Mouse (Mus musculus) Muller cell, postnatal 12 days (primary cell): ENCODE data around the gene Hc.

Experiments
- DNase-seq: peaks from one replicate; pipeline ENCODE4 v3.0.0-alpha.2; 2015; ENCODE audit errors: inconsistent ontology term

Gene Hc

DNA sequence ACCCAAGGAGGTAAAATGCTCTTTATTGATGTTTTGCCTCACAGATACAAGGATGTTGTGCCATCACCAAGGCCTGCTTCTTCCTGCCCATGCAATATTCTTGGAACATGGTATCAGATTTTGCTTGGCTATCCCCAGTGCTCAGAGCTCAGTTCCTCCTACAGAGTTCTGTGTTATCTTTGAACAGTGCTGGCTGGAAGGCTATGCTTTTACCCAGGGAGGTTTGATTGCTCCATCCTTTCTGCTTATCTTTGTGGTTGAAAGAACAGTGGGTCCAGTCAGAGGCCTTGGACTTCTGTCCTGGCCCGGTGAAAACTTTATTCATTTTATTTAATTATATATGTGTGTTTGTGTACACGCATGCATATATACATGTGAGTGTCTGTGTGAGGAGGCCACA lies 83.0 kb downstream of the Hc start:
- DNase-seq, result no peak

DNA sequence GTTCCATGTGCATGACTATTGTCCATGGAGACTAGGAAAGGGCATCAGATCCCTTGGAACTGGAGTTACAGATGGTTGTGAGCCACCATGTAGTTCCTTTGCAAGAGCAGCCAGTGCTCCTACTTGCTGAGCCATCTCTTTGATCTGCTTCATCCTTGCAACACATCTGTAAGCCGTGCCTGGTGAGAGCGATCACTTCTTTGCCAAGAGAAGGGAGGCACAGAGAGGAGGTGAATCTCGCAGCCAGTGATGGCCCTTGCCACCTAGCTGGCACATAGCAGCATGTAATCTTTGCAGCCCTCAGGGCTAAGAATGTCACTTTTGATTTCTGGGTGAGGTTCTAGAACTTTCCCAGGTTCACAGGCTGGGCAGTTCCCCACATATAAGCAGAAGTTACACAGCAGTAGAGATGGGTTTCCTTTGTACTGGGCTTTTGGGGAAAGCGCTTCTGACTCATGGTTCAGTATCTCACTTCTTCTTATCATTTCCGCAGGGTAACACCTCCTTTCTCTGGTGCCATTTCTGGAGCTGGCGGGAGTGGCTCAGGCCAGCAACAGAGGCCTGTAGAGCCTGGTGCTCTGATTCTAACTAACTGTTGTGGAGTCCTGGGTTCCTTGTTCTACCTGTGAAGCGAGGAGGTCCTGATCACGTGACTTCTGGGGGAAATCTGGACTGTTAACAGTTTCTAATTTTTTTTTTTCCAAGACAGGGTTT lies 84.1 kb downstream of the Hc start:
- DNase-seq, result no peak

DNA sequence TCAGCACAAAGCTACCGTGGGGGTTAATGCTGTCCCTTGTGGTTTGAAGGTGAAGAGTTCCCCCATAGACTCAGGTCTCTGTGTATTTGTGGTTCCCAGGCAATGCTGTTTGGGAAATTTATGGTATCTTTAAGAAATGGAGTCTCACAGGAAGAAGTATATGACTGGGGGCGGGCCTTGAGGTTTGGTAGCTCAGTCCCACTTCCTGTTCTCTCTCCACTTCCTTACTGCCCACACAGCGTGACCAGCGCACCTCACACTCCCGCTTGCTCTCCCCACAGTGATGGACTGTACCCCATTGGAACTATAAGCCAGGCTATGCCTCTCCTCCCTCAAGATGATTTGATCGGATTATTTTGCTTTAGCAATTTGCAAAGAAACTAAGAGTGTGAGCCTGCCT lies 84.8 kb downstream of the Hc start:
- DNase-seq, result no peak

DNA sequence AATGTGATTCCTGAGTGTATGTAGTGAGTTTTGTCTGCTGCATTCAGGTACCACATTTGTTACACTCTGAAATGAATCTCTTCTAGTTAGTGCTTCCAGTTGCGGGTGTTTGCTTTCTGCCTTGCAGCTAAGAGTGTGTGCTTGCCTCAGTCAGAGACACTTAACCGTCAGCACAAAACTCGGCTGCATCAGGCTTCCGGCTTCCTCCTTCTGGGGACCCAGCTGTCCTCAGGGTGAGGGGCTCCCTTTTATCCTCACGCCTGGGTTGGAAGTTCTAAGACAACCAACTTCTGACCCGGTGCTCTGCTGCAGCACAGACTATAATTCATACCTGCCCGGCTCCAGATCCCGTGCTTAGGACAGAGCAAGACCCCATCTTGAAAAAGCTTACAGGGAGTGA lies 88.2 kb downstream of the Hc start:
- no peak for DNase-seq

DNA sequence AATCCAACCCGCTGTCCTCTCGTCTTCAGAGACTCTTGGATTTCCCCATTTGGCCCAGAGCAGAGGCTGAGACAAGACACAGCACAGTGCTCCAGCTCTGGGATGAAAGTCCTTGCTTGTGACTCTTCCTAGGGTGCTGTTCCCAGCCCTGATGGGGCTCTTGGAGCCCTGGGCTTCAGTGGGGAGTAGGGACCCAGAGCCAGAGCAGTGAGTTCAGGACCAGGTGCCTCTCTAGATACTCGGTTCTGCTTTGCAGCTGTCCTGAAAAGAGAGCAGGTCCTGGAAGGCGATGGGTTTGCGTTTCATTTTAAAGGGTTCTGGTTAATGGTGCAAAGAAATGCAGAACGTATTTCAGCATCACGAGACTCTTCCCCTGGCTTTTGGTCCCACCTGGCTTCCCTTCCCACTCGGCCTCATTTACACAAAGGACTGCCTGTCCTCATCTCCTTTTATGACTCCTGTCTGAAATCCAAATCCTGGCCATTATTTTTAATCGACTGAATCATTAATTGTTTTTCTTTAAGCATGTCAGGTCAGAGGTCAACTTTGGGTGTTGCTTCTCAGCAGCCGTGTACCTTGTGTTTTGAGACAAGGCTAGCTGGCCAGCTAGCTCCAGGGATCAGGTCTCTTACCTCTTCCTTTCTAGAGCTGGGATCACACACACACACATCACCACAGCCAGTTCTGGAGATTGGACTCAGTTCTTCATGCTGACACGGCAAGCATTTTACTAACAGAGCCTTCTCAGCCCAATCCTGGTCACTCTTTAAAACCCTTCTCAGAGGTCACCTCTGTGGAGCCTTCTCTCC lies 90.0 kb downstream of the Hc start:
- DNase-seq, result no peak

DNA sequence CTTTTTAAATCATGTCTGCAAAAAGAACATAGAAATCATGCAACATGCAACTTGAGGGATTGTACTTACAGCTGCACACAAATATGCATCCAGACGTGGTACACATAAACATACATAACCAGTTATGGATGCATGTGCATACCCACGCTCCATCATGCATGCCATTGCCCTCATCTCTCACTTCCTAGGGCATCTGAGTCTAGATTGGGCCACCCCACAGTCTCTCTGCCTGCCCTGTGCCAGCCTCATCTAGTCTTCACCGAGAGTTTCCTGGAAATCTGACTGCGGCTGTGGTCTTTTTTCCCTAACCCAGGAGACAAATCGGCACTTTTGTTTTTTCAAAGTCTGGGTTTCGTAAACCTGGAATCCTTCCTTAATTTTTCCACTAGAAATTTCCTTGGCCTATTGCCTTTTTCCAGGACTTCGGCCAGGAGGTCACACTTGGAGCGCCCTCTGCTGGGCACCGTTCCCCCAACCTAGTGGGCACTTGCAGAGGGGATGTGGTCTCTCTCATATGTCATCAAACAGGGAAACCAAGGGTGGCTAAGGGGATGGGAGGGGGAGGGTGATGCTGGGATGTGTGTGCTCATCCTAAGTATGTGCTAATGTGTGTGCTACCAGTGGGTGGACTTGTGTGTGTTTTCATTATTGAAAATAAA lies 91.0 kb downstream of the Hc start:
- DNase-seq, result peak; percentile 69

DNA sequence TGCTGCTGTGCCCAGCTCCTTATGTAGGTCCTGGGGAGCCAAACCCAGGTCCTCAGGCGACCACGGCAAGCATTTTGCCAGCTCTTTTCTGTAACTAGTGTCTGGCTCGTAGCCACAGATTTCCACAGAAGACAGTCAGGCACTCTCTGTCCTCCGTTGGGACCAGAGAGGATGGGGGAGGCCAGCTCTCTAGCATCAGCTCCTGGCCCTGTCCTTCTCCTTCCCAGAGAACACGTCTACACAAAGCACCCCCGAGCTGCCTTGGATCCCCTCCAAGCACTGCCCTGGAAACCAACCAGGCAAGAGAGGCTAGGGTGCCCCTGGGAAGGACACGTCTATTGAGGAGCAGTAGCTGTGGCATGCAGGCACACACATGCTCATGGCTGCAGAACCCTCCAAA lies 92.1 kb downstream of the Hc start:
- DNase-seq, result no peak

DNA sequence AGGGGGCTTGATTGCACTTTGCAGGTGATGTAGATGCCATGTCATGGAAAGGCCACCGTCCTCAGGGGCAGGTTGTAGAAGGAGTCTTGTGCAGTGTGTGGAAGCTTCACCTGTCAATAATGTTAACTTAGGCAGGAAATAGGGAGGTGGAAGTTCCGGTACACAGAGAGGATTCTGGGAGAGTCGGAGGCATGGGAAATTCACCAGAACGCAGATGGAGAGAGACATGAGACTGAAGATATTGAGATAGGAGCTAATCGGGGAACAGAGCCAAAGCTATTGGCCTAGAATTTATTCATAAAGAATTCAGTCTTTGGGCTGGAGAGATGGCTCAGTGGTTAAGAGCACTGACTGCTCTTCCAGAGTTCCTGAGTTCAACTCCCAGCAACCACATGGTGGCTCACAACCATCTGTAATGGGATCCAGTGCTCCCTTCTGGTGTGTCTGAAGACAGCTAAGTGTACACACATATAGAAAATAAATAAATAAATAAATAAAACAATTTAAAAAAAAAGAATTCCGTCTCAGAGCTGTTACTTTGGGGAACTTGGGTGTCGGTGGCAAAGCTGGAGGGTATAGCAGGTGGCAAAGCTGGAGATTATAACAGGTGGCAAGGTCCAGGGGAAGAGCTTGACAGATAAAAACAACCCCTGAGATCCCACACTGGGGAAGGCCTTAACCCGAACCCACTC lies 94.8 kb downstream of the Hc start:
- no peak for DNase-seq

DNA sequence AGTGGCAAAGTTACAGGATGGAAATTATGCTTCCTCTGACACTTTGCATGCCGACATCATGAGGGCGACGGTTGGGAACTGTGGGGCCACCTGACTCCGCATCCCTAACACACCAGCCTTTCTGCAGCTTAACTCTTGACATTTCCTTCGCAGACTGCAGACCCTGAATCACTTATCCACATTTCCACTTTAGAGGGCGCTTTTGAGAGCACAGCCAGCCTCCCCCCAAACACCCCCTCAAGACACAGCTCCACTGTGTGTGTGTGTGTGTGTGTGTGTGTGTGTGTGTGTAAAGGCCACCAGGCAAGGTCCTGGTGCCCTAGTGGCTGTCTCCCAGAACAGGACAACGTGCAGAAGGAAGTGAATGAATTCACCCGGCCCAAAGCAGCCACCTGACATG lies 95.4 kb downstream of the Hc start:
- no peak for DNase-seq

DNA sequence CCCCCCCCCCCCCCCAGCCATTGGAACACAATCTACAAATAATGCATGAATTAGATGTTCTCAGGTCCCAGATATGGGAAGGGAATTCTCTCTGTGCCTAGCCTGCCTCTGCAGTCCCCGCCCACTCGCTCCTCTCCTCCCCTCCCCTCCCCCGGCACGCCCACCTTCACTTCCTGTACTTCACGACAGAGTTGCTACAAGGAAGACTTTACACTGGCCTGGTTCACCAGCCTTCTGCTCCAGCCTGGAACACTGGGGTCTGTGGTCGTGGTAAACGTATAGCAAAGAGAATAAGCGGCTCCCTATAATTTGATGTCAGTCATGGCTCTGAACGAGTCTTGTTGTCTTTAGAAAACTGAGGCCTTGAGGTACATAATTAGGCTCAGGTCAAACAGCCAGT lies 95.9 kb downstream of the Hc start:
- no peak for DNase-seq

DNA sequence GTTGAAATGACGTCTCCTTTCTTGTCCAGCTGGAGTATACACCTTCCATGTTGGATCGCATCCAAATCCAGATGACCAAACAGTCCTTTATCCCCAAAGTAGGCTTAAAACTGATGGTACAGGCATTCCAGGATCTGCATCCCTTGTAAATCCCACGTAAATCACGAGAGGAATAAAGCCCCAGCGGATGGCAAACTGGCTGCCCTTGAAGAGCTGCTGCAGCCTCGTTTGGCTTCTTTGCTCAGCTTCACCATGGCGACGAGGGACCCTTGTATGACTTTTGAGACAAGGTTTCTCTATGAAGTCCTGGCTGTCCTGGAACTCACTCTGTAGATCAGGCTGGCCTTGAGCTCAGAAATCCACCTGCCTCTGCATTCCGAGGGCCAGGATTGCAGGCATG lies 96.6 kb downstream of the Hc start:
- DNase-seq, result no peak

DNA sequence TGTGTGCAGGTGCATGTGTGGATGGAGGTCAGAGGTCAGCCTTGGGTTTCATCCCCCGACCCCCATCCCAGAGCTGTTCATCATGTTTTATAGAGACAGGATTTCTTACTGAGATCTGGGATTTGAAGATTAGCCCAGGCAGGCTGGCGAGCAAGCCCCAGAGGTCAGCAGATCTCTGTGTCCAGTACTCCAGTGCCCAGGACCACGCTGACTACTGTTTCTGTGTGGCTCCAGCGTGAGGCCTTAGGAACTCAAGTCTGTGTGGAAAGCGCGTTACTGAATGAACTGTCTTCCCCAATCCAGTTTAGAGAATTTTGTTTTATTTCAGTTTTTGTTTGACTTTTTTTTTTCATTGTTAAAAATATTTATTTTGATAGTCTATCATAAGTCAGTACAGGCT lies 97.0 kb downstream of the Hc start:
- DNase-seq, result no peak

DNA sequence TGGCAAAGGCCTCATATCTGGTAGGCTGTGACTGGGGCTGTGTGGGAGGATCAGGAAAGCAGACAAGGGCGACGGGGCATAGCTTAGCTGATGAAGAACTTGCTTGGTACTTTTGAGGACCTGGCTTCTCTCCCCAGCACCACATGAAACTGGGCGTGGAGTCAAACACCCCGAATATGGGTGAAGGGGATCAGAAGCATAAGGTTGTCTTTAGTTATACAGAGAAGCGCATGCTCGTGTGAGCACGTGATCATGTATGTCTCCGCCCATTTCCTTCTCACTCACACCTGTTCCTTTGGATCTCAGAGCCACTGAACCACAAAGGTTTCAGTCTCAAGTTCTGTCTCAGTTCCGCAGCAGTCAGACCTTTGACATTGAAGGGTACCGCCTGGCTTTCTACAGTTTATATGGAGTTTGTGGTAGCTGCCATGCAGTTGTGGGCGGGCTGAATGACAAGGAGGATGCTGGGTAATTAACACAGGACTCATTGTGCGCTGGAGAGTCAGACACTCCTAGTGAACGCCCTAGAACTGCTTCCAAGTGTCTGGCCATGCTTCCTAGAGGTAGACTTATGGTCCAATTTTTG lies 97.8 kb downstream of the Hc start:
- no peak for DNase-seq

DNA sequence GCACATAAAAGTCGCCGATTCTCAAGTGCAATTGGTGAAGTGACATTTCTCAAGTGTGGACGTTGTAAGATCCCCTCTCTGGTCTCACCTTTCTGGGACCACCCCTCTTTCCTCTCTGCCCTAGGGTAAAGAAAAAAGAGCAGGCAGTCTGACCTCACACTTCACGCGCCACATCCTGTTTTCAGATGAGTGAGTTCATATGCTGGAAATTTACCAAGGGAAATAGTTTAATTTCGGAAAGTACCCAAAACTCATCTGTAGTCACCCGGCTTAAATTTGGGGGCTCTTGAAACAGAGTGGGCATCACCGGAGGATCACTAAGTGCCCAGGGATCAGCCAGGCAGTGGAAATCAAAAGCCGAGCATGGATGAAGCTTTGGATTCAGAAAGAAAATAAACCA lies 98.3 kb downstream of the Hc start:
- no peak for DNase-seq

DNA sequence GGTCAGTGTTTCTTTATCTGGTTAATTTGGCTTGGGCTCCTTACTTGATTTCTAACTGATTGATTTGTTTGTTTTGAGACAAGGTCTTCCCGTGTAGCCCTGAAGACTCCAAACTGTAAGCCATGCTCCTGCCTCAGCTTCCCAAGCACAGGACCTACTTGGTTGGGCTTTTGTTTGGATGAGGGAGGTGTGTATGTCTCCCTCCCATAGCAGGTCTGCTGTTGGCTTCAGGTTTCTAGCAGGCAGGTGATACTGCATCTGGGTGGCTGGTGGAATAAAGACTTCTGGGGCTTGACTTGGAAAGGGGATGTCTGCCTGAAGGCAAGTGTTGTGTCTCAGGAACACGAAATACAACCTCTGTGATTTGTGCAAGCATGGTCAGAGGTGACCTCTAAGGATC lies 99.0 kb downstream of the Hc start:
- no peak for DNase-seq

DNA sequence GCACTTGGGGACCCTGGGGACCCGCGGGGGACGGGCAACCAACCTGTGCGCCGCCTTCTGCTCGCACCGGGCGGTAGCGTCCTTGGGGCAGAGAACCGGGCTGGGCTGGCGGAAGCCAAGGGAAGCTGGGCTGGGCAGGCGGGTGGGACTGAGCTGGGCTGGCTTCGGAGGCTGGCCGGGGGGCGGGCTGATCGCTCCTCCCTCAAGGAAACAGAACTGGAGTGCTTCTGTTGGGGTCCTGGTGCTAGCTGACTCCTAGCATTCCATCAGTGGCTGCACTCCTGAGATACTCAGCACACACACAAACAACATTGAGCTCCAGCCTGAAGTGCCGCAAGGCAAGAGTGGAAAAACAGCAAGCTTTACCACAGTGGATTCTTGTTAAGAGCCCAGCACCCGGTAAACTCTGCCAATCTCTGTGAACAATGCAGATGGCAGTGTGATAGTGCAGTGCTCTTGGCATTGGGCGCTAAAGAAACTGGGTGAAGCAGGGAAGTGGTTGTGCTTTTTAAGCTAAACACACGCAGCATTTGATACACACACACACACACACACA lies 99.7 kb downstream of the Hc start, which contains the start of gene Traf1:
Traf1 (minus strand) TSS at position 292 of the 556 bp plus-strand sequence.
- peak; percentile 22 for DNase-seq

DNA sequence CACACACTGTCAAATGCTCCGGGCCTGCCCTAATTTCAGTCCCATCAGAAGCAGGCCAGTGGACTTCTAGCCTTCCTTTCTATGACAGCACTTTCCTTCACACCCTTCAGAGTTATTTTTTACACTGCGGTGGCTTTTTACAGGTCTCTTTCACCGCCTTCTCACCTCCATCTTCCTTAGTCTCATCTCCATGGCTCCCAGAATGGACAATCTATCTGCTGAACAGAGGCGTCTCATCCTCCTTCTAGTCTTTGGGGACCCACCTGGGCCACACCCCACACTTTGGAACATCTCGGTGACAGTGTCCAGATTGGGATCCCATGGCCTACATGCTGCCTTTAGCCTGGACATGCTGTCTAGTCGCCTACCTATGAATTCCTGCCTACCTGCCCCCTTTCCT lies 100.3 kb downstream of the Hc start:
- no peak for DNase-seq

DNA sequence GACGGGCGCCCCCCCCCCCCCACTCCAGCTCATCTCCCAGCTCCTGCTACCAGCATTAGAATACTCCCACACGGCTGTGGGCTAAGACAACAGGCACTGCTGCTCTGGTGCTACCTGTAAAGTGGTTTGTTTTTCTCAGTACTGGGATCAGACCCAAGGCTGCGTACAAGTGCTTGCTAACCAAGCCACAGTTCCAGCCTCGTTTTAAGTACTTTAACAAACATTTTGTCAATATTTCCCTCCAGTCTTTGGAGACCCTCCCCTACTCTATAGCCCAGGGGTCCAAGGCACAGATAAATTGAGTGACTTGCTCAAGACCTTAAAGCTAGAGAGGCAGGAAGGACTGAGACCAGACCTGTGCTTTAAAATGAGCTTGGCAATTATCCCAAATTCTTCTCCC lies 100.8 kb downstream of the Hc start:
- DNase-seq, result no peak

DNA sequence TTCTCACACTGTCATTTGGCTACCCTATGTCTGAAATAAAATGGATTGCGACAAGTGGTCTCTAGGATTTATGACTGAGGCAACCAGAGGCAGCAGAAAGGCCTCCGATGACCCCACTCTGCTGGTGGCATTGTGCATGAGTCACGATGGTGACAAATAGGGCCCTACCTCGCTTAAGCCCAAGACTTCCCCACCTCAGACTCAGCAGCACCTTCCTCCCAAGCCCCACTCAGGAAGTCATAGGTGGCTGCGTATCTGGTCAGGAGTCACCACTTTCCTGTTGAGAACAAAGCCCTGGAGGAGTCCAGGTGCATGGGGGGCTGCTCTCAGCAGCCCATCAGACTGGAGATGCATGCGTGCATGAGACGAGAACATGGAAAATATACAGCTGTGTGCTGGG lies 102.7 kb downstream of the Hc start:
- DNase-seq, result no peak

DNA sequence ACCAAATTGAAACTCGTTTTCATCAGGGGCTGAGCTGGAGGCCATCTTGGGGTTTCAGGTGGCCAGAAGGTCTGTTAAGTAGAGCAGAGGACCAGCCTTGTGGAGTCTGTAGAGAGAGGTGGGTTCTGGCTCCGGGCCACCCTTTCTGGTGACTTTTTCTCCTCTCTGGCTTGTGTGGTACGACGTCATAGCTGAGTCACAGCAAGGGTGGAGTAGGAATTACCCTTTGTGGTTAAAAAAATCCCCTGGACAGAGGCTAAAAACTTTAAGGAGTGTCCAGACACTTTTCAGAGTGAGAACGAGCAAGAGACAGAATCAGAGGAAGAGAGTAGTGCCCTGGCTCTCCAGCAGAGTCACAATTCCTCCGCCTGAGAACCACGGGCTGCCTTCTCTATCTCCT lies 103.2 kb downstream of the Hc start:
- DNase-seq, result peak; percentile 32

DNA sequence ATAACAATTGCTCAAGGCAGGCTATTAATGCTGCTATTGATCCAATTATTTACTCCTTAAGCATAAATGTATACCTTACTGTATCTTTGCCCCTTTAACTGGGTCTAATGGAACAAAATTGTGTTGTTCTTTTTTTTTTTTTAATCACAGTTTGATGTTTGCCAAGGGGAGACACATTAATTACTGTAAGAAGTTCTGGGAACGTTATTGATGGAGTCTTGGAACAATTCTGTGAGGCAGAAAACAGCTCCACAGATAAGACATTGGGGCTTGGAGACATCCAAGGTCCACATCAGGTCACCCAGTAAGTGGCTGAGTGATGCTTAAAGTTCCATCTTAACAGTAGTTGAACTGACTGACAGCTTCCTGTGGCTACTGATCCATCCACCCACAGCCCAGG lies 103.8 kb downstream of the Hc start:
- DNase-seq, result no peak

DNA sequence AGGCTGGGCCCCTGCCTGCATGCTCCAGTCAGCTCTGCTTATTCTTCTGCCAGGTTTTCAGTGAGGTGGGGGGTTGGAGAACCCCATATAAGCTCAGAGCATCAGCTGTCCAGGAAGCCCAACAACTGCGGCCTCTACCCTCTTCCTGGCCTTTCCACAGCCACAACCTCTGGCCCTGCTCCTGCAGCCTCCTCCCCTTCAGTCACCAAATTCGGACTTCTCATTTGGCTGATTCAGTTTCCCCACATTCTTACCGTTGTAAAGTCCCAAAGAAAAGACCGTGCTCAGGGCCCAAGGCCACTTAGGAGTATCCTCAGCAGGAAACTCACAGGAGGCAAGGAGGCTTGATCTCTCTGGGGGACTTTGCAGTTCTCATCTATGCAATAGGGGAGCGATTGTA lies 104.3 kb downstream of the Hc start:
- DNase-seq, result no peak
